Mouse (Mus musculus) heart, postnatal 36 days (tissue): ENCODE data around the gene Mrrf. TPM values are rescaled to one million over a fixed set of nuclear protein-coding genes. Genes with fewer than 3 reads are reported as not detected.
"Not testable (repeated sequence)": the region's sequence is repeated elsewhere in the genome, so short reads cannot be mapped to it uniquely, and the experiment has no call there.

Source experiments
- DNase-seq, 2 experiments: peaks; one replicate each; pipeline ENCODE4 v3.0.0; 2021 to 2022
- intact Hi-C: fragments of 180-260 bp; cut with DNase I; formaldehyde crosslinking; loops from one replicate; pipeline ENCODE4 v1.15.1; 2025
- total RNA-seq, 2 experiments: library from RNA; stranded (reverse); gene quantifications; 2 replicates each; pipeline ENCODE4 v1.2.3; 2021

The Mrrf gene
- total RNA-seq, 2 experiments from 2014 or later = 43.4 to 43.7 TPM

GRCm38 (mm10) chr2:36126795-36127429 lies 9.3 kb upstream of the Mrrf start:
- no peak for DNase-seq
- intact Hi-C loops = loop anchor here (5.0 kb wide), 1 partner anchor 95 kb away; no protein-coding TSS in a partner anchor

GRCm38 (mm10) chr2:36127973-36128372 lies 8.2 kb upstream of the Mrrf start:
- no peak for DNase-seq
- intact Hi-C loops = loop anchor here (2.0 to 5.0 kb wide), 2 partner anchors 23 to 96 kb away; partner anchors contain the start of gene Lhx6

GRCm38 (mm10) chr2:36129051-36129450 lies 7.1 kb upstream of the Mrrf start:
- no peak for DNase-seq
- intact Hi-C loops = loop anchor here (2.0 to 5.0 kb wide), 2 partner anchors 24 to 97 kb away; partner anchors contain the start of gene Lhx6

DNA sequence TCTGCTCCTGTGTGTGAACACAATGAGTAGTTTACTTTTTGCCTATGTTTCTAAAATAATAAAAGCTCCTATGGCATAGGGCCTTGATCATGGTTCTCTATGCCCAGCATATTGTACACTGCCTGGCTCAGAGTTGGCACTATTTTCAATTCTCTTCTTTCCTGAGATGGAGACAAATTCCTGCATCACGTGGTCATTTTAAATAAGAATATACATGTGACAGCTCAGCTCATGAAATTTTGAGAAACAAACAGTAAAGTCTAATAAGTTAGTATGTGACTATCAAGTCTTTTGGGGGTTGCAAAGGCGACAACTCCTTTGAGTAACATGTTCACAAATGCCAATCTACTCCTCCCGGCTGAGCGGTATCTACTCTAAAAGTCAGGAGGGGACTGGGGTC lies 302 bp upstream of the Mrrf start:
- intact Hi-C loops = loop anchor here (2.0 to 5.0 kb wide), 4 partner anchors 63 to 124 kb away; partner anchors contain the start of genes Morn5 and Ndufa8
- DNase-seq = no peak

- DNase-seq = no peak
These were observed 2.9 kb downstream of the Mrrf start for GRCm38 (mm10) chr2:36139096-36139495.

DNA sequence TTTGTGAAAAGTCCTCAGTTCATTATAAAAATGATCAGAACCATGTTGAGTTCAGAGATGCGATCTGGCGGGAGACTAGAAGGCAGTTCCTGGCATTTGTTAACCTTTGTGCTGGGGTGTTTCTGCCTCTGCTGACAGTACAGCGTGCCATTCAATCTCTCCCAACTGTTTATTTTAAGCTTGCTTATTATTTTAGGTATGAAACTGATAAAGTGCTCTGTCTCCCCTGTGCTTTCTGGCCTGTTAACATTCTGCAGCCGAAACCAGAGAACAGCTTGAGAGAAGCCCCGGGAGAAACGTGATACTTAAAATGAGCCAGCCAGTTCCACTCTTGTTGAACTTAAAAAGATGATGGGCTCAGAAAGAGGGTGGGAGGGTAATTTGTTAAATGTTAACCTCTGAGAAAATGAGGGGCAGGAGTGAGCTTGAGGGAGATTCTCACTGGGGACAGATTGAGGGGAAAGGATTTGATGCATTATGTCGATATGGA lies 12.7 kb downstream of the Mrrf start:
- intact Hi-C loops = loop anchor here (10.0 kb wide), 1 partner anchor 126 kb away; no protein-coding TSS in a partner anchor
- DNase-seq = no peak

More at GRCm38 (mm10) chr2:36139096-36139495, 2.9 kb downstream of the Mrrf start:
- intact Hi-C loops = loop anchor here (5.0 kb wide), 3 partner anchors 73 to 127 kb away; partner anchors contain the start of genes Morn5 and Ndufa8

DNA sequence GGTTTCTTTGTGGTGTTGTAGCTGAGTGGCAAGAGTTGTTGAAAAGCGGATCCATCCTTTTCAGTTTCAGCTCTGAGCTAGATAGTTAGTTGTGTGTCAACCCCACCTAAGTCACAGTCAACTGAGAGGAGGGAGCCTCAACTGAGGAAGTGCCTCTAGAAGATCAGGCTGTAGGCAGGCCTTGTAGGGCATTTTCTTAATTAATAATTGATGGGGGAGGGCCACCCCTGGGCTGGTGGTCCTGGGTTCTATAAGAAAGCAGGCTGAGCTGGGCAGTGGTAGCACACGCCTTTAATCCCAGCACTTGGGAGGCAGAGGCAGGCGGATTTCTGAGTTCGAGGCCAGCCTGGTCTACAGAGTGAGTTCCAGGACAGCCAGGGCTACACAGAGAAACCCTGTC lies 16.2 kb downstream of the Mrrf start:
- DNase-seq, intact Hi-C loops: not testable (repeated sequence)

DNA sequence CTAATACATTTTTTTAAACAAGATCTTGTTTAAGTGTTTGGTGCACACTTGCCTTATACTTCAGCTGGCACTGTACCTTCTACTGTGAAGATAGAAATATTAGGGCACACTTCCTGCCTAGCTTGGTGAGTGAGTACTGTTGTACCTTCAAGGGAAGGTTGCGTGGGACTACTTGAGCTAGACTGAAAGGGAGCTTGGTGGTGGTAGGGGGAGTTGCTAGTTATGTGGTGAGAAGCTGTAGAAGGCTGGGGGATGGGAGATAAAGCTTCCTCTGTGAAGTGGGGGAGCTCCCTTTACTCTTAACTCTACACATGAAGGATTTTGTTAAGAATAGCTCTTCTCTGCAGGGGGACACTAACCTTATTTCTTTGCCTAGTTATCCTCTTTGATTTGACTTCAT lies 21.3 kb downstream of the Mrrf start:
- intact Hi-C loops = no loop called here

GRCm38 (mm10) chr2:36159336-36159735 lies 23.1 kb downstream of the Mrrf start:
- intact Hi-C loops = no loop called here
- DNase-seq = no peak

More for the DNA sequence above, 21.3 kb downstream of the Mrrf start:
- no peak for DNase-seq

- intact Hi-C loops = no loop called here
- no peak for DNase-seq
These were observed 31.9 kb downstream of the Mrrf start for GRCm38 (mm10) chr2:36167990-36168618.

GRCm38 (mm10) chr2:36169176-36169575 lies 33.0 kb downstream of the Mrrf start:
- no peak for DNase-seq
- intact Hi-C loops = no loop called here

DNA sequence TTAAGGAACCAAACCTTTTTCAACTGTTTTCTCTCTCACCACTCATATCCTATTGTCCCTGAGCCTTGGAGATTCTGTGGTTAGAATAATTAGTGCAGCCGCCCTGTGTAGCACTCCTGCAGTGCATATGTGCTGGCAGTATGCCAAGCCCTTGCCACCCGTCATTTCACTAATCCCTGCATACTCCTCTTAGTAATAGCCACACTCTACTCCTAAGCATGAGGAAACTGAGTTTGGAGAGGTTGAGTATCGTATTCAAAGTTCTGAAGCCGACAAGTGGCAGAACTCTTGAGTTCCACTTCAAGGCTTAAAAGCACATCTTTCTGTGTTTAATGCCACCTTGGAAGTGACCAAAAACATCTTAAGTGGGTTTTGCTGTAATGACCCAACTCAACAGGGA lies 35.9 kb downstream of the Mrrf start:
- intact Hi-C loops = no loop called here
- DNase-seq = no peak

DNA sequence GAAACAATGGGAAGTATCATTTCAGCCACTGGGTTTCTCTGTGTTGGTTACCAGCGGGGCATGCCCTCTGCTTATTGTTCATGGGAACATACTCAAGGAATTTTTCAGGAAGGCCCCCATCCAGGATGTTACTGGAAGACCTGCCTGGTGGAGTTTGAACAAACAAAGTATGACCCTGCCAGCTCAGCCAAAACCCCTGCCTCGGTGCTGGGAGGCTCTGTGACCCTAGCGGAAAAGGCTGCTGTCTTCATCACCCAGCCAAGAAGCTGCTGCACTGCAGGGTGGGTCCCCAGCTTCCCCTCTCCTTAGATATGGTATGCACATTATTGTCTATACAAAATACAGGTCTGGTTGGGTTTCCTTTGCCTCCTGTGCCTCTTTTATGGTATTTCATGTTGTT lies 36.4 kb downstream of the Mrrf start:
- intact Hi-C loops = no loop called here
- no peak for DNase-seq

GRCm38 (mm10) chr2:36179487-36179886 lies 43.3 kb downstream of the Mrrf start:
- intact Hi-C loops = no loop called here
- no peak for DNase-seq

DNA sequence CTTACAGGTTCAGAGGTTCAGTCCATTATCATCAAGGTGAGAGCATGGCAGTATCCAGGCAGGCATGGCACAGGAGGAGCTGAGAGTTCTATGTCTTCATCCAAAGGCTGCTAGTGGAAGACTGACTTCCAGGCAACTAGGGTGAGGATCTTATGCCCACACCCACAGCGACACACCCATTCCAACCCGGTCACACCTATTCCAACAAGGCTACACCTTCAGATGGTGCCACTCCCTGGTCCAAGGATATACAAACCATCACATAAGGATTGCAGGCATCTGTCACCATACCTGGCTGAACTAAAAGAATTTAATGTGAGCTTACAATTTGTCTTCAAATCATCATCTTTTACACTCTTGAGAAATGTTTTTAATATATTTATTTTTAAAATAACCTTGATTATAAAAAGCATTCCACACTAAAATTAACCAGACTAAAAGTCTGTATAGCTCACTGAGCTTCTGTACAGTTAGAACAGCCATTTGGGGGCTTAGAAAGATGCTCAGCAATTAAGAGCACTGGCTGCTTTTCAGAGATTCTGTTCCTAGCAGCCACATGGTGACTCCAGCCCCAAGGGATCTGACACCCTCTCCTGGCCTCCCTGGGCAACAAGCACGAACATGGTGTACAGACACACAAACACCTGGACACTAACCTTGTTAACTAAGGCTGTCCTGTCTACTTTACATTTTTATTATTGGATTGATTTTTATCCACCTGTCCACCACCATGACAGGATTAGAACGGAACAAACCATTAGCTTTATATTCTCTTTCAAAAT lies 45.6 kb downstream of the Mrrf start:
- intact Hi-C loops, DNase-seq: not testable (repeated sequence)

- intact Hi-C loops = no loop called here
- DNase-seq = no peak
These were observed 47.1 kb downstream of the Mrrf start for GRCm38 (mm10) chr2:36183278-36183677.

DNA sequence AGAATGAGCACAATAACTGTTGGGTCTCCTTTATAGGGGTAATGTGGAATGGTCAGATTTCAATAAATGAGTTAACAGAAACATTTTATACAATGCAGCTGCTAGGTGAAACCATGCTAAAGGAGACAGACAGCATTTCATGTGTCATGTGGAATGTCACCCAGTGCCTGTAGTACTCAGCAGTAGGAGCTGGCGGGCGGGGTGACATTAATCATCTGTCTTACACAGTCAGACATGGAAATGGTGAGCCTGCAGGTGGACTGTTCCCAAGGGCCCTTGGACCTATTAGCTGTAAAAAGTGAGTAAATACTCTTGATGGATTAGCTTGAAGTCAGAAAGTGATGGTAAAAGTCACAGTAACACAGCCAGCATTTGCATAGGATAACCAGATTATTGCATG lies 48.0 kb downstream of the Mrrf start:
- DNase-seq = no peak

DNA sequence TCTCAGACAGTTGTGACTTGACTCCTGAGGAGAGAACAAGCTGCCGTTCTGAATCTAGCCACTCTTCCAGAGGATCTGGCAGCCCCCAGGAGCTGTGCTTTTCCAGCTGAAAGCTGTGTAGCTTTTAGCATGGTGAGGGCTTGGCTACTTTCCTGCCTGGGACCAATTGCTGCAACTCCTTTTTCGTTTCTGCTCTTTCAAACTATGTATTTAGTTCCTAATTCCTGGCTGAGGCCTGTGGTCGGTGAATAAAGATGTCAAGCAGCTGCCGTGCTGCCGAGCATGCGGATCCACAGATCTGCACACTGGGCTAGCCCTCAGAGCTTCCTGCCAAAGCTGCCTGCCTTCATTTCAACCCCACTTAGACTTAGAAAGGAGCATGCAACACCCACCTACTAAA lies 48.7 kb downstream of the Mrrf start:
- intact Hi-C loops = no loop called here
- no peak for DNase-seq

More for the DNA sequence above, 48.0 kb downstream of the Mrrf start:
- intact Hi-C loops = no loop called here

DNA sequence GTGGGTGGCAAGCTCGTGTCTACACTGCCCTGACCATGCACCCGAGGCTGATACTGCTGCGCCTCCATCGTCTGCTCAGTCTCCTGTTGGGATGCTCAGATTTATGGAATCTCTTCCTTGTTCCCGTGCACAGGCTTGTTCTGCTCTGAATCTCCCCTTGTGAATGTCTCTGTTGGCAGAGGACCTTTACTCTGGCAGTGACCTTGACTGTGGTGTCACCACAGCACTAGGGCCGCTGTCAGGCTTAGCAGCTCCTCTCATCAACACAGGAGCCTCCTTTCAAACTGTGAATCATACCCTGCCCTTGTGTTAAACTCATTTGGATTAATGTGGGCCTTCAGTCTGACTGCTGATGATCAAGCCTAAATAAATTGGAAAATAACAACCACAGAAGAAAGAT lies 53.0 kb downstream of the Mrrf start:
- DNase-seq, intact Hi-C loops: not testable (repeated sequence)

- no peak for DNase-seq
- intact Hi-C loops = no loop called here
These were observed 55.1 kb downstream of the Mrrf start for GRCm38 (mm10) chr2:36191098-36191941.
